Mouse (Mus musculus) heart, postnatal 14 days (tissue): ENCODE measurements around the gene Thbs3. TPM values are rescaled to one million over a fixed set of nuclear protein-coding genes. Genes with fewer than 3 reads are reported as not detected.
A peak's percentile ranks its signal among the peaks of the same experiment; 100 is the strongest.
"Not testable (repeated sequence)": the region's sequence is repeated elsewhere in the genome, so short reads cannot be mapped to it uniquely, and the experiment has no call there.

Experiments
- DNase-seq, 2 experiments: peaks; one replicate each; pipeline ENCODE4 v3.0.0; 2021 to 2022
- intact Hi-C: fragments of 180-260 bp; cut with DNase I; formaldehyde crosslinking; loops from one replicate; pipeline ENCODE4 v1.15.1; 2025
- total RNA-seq, 2 experiments: library from RNA; stranded (reverse); gene quantifications; 2 replicates each; pipeline ENCODE4 v1.2.3; 2021

Gene Thbs3
- total RNA-seq, 2 experiments from 2014 or later = 12.7 to 17.1 TPM

DNA sequence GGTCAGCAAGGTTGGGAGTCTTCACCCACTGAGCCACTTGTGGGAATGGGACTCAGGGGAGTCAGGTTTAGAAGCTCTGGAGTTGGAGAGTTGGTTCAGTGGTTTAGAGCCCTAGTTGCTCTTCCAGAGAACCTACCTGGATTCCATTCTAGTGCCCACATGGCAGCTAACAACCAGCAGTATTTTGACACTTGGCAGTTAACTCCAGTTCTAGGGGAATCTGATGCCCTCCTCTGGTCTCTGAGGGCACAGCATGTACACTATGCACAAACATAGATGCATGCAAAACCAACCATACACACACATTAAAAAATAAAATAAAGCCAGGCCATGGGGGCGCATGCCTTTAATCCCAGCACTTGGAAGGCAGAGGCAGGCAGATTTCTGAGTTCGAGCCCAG lies 21.1 kb upstream of the Thbs3 start:
- intact Hi-C loops = no loop called here
- no peak for DNase-seq

DNA sequence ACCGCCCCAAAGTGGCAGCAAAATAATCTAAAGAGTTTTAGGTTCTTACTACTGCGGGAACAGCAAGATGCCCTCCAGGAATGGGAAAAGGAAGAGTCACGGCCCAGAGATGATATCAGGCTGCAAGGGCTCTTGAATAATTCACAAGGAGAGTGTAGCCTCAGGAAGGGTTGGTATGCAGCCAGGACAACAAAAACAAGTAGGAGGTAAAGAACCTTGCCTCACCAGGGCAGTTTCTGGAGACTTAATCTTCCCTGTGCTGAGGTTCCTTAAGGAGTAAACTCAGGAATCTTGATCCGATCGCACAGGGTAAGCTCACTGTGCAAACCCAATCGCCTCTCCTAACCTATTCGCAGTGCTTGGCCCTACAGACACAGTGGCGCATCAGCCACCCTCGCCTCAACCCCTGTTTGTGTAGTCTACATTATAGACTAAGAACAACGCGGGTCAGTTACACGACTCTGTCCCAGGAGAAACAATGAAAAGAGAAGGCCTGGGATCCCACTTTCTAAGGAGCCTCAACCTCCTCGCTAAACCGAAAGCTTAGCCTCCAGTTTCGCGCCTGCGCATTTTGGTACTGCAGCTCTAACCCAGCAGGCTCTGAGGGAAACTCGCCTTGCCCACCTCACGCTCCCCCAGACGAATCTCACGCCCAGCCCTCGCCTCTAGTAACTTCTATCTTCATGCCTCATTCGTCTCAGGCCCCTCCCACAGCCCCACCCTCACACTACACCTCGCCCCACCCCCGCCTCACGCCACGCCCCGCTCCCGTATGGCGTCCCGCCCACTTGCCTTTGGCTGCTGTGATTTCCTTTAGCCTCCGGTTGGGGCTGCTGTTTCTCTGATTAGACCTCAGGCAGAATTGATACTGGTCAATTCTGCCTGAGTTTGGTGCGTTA lies 18.8 kb upstream of the Thbs3 start:
- intact Hi-C loops = loop anchor here (2.0 kb wide), 1 partner anchor 21 kb away; no protein-coding TSS in a partner anchor
- DNase-seq = peak; percentile 88 to 90

DNA sequence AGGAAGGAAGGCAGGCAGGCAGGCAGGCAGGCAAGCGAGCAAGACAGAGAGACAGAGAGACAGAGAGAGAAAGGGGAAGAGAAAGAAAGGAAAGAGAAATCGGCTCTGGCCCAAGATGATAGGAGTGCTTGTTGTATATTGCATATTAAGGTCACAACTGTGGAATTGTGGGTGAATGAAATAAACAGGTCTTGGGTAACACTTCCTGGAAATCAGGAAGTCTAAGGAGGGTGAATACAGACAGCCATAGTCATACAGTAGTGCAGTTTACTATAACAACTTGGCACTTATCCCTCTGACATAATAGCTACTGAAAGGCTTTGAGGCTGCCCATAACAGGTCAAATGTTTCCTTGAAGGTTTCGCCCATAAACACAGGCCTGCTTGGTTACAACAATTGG lies 15.1 kb upstream of the Thbs3 start:
- no peak for DNase-seq
- intact Hi-C loops = no loop called here

DNA sequence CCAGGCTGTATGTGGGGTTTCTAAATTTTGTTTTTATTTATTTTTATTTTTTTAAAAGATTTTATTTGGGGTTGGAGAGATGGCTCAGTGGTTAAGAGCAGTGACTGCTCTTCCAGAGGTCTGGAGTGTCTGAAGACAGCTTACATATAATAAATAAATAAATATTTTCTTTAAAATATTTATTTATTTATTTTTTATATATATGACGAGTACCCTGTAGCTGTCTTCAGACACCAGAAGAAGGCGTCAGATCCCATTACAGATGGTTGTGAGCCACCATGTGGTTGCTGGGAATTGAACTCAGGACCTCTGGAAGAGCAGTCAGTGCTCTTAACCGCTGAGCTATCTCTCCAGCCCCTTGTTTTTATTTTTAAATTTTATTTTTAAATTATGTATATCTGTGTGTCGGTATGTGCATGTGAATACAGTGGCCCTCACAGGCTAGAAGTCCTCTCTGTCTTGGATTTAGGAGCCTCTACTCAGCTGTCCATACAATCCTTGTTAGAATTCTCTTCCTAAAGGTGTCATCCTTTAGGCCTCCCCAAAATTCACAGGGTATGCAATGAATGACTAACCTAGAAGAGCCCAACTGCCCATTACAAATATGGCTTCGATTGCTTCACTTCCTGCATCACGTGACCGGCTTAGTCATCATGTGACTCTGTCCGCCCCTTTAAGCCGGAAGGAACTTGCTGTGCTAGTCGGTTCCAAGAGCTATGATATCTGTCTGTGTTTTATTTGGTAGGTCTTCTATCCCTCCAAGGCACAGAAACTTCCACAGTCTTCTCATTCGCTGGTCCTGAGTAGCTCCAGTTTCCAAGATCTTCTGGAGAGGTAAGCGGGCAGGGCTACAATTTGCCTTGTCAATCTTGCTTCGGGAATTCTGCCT lies 12.5 kb upstream of the Thbs3 start, which contains the start of gene Gba:
Gene Gba (plus strand): TSS at position 676 of the 889 bp plus-strand sequence.
- intact Hi-C loops = no loop called here
- peak; percentile 82 to 88 for DNase-seq

DNA sequence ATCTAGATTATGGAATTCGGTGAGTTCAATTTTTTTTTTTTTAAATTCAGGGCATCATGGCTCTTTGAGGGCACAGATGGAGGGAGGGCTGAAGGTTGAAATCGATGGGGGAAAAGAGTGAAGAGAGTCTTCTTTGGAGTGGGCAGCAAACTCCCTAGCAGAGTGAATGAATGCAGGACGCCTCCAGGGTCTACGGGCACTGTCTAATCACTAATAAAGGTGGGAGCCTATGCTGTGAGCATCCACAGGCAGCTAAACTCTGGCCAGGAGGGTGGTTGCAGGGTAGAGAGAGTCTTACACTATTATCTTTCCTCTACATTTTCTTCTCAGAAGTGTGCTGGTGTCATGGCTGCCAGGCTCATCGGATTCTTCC lies 11.9 kb upstream of the Thbs3 start:
- intact Hi-C loops = no loop called here
- no peak for DNase-seq

DNA sequence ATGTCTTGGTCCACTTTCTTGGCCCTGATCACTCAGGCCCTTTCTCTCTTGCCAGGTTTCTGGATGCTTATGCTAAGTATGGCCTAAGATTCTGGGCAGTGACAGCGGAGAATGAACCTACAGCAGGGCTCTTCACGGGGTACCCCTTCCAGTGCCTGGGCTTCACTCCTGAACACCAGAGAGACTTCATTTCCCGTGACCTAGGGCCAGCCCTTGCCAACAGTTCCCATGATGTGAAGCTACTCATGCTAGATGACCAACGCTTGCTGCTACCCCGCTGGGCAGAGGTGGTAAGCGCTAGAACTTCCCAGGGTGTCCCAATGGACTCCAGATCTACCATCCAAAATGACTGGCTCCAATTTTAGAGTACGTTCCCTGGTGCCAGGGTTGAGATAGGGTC lies 8.9 kb upstream of the Thbs3 start:
- DNase-seq = no peak
- intact Hi-C loops = no loop called here

DNA sequence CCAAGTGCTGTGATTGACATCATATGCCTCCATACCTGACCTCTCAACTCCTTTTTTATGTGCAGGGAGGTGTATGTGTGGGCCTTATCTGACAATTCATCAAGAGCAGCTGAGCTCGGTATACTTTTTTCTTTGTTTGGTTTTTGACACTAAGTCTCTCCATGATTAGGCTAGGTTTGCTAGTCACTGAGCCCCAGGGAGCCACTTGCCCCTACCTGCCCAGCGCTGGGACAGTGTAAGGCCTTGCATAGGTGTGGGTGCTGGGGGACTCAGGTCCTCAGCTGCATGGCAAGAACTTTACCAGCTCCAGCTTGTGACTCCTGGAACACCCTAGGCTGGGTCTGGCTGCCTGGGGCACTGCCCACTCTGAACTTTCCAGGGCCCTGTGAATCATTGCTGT lies 8.3 kb upstream of the Thbs3 start:
- DNase-seq = no peak
- intact Hi-C loops = no loop called here

DNA sequence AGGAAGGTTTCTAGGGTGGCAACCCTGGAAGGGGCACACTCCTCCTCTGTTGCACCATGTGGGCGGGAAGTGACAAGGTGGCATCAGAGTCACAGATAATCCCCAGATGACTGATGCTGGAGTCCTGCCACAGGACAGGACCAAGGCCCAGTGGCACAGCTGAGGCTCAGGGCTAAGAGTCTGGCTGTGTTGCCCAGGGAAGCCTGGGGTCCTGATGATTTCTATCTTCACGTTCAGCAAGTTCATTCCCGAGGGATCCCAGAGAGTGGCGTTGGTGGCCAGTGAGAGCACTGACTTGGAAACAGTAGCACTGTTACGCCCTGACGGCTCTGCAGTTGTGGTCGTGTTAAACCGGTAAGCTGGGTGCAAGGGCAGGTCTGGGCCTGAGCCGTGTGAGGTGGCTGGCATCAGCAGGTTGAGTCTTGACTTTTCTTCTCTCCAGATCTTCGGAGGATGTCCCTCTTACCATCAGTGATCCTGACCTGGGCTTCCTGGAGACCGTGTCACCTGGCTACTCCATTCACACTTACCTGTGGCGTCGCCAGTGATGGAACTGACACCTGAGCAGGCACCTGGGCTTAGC lies 6.8 kb upstream of the Thbs3 start:
- DNase-seq = no peak
- intact Hi-C loops = no loop called here

DNA sequence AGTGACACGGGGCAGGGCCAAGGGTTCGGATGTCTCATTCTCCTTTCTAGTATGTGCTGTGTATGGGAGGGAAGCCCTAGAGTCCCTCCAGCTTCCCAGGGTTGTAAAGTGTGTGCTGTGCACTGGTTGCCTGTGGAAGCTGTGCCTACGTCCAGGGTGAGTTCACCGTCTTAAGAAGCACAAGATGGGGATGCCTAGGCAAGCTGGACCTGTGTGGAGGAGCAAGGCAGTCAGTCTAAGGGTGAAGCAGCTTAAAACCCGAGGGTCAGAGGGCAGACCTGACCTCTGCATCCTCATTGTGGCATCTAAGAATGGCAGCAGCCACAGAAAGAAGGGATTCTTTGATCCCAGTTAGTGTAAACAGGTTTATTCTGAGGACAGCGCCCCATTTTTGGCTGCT lies 6.2 kb upstream of the Thbs3 start:
- DNase-seq = no peak
- intact Hi-C loops = no loop called here

DNA sequence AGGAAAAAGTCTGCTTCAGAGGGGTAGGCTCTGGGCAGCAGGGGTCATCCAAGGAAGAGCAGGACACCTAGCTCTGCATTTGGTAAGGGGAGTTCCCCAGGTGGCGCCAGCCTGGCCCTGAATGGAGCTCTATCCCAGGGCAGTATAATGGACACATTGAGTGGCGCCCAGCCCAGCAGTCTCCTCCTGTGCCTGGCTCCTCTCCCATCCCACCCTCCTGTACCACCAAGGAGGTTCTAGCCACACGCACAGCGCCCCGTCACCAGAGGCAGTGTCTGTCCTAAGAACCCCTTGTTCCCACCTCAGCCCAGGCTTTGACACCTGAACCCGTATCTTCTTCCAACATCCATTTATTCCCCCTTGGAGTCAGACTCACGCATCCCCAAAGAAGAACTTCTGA lies 5.2 kb upstream of the Thbs3 start:
- intact Hi-C loops = no loop called here
- no peak for DNase-seq

DNA sequence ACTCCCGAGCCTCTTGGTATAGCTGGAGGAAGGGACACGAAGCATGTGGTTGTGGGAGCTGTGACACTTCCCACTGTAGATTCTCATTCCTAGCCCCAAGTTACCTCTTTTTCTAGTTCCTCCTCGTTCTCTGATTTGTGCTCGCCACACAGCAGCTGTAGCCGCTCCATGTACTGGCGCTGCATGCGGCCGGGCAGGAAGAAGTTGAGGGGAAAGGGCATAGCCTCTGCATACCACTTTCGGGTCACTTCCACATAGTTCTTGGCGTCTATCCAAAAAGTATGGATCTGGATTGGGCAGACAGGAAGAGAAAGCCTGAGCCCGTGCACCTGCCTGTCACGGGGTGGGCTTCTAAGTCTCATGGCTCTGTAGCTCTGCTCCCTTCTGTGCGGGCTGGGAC lies 4.8 kb upstream of the Thbs3 start:
- intact Hi-C loops = no loop called here
- no peak for DNase-seq

DNA sequence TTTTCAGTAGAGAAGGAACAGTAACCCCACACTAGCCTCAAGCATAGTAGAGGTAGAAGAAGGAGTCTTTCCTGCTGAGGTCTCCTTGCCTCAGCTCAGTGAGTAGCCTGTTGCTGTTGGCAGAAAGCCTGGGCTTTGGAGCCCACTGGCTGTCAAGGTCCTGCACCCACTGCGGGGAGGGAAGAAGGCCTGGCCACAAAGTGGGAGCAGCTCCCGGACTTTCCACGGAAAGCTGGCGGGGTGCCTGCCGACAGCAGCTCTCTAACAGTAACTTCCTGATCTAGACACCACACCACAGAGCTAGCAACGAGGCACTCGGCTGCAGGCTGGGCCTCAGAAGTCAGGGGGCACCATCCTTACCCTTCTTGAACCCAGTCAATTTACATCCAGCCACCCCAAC lies 4.2 kb upstream of the Thbs3 start:
- no peak for DNase-seq
- intact Hi-C loops = no loop called here

DNA sequence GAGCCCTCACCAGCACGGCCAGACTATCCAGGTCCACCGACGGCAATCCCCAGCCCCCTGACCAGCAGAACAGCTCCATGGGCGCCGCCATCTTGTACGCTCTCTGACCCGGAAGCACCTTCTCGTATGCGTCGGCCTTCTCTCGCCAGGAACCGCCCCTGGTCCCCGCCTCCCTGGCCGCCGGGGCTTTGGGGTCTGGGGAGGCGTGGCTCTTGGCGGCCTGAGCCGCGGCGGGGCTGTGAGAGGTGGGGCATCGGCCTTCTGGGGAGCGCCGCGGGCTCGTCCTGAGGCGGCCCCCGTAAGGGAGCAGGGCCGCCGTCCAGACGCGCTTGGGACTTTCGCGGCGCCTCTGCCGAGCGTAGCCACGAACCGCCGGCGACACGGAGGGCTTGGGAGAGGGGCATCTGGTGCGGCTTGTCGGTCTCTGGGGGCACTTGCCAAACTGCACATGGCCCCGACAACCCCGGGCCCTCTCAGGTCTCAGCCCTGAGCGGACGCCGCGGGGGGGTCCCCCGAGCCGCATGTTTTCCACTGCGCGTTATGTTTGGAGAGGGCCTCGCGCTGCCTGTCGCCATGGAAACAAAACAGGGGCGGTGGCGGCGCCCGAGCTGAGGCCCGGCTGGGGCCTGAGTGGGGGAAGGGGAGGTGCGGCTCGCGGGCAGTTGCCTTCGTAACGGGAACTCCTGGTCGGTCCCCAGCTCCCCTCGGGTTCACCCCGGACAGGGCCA lies 1.0 kb upstream of the Thbs3 start:
- intact Hi-C loops = loop anchor here (2.0 kb wide), 2 partner anchors 49 to 123 kb away; partner anchors contain the start of gene Clk2
- peak; percentile 94 to 96 for DNase-seq

DNA sequence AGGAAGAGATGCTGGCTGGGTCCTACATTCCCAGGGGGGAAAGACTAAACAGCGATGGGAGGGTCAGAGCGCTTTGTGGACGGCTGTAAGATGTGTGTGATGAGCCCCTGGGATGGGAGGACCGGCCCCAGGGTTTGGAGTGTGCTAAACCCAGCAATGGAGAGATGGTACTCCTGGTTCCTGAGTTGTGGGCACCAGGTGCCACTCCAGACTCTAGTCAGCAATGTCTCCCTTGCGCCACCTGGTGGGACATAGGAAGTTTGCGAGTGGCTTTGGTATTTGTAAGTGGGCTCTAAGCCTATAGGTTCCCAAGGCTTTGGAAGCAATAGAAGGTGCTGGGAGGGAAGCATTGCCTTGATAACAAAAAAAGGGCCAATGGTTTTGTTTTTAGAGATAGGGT lies 873 bp downstream of the Thbs3 start:
- peak; percentile 82 to 87 for DNase-seq

DNA sequence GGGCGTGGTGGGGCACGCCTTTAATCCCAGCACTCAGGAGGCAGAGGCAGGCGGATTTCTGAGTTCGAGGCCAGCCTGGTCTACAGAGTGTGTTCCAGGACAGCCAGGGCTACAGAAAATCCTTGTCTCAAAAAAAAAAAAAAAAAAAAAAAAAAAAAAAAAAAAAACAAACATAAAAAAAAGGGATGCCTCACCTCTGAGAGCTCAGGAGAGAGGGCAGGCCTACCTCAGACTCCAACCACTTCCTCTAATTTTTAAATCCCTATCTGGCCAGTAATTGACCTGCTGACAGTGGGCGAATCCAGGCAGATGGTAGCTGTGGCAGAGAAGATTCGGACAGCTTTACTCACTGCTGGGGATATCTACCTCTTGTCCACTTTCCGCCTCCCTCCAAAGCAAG lies 1.4 kb downstream of the Thbs3 start:
- intact Hi-C loops = loop anchor here (2.0 kb wide), 2 partner anchors 20 to 100 kb away; no protein-coding TSS in a partner anchor
- DNase-seq = not testable (repeated sequence)

More for the DNA sequence above, 873 bp downstream of the Thbs3 start:
- intact Hi-C loops = loop anchor here (2.0 kb wide), 4 partner anchors 19 to 125 kb away; partner anchors contain the start of gene Clk2

DNA sequence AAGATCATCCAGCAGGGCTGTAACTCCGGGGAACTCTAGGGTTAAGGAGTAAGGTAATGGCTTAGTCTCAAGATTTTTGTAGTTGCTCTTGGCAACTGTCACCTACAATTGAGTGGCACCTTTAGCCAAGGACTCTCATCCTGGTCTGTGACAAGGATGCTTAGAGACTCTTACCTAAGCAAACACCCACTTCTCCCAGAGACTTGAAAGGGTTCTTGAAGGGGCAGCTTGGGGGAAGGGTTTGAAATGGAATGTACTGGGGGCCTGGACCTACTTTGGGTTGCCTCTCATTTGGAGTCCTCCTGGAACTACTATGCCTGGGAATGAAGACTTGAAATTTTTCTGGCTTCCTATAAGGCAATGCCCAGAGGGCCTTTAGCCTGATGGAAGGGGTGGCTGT lies 3.3 kb downstream of the Thbs3 start:
- no peak for DNase-seq
- intact Hi-C loops = no loop called here

DNA sequence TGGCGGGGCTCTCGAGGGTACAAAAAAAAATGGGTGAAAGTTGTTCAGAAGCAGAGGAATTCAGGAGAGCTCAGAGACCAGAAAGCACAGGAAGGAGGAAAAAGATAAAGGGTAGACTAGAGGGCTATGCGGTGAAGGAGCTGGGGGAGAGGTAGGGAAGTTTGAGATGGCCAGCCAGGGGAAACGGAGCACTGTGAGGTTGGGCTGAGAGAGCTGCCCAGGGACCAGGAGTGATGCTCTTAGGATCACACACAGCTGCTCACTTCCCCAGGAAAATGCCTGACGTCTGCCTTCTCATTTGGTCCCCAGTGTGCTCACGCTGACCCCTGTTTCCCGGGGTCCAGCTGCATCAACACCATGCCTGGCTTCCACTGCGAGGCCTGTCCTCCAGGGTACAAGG lies 4.6 kb downstream of the Thbs3 start:
- no peak for DNase-seq
- intact Hi-C loops = no loop called here

DNA sequence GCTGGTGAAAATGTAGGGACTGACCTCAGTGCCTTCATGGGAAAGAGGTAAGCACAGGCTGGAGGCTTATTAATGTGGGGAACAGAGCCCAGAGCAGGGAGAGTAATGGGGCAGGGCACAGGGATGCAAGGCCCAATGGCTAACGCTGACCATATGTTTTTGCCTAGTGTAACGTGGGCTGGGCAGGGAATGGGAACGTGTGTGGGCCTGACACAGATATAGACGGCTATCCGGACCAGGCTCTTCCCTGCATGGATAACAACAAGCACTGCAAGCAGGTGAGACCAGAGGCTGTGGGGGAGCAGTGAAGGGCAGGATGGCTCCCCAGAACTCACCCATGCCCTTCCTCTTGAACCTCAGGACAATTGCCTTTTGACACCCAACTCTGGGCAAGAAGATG lies 6.2 kb downstream of the Thbs3 start:
- intact Hi-C loops = no loop called here
- DNase-seq = no peak

DNA sequence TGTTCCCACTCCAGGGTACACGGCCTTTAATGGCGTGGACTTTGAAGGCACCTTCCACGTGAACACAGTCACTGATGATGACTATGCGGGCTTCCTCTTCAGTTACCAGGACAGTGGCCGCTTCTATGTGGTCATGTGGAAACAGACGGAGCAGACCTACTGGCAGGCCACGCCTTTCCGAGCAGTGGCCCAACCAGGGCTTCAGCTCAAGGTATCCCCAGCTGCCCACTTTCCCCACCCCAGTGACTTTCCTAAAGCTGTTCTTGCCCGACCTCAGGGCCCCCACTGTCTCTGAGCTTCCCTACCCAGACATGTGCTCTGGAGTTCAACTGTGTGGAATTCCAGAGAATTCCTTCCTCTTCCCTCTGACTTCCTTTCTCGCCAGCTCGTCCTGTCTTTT lies 9.8 kb downstream of the Thbs3 start:
- intact Hi-C loops = no loop called here
- DNase-seq = no peak

DNA sequence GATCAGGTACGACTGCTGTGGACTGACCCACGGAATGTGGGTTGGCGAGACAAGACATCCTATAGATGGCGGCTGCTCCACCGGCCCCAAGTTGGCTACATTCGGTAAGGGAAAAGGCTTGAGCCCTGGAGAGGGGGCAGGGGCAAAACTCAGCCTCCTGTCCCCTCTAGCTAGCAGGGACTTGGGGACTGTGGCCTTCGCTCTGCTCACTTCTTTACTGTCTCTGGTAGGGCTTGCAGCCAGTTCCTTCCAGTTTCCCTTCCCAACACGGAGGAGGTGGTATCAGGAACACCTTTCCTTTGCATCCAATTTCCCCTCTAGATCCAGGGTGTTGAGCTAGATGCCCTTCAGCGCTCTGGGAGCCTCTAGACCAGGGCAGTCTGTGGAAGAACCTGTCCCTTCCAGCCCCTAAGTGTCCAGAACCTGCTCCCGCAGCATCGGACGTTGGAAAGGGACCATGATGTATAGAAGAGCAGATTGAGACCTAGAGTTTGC lies 10.4 kb downstream of the Thbs3 start:
- no peak for DNase-seq
- intact Hi-C loops = no loop called here
